Mouse (Mus musculus): Measurements from ENCODE around the gene Plcb1.
A peak's percentile ranks its signal among the peaks of the same experiment; 100 is the strongest.
"Not testable (repeated sequence)": the region's sequence is repeated elsewhere in the genome, so short reads cannot be mapped to it uniquely, and the experiment has no call there.

Gene Plcb1

GRCm38 (mm10) chr2:134977641-134978040 is 191.8 kb downstream of the Plcb1 start:
- DNase-seq = no peak

DNA sequence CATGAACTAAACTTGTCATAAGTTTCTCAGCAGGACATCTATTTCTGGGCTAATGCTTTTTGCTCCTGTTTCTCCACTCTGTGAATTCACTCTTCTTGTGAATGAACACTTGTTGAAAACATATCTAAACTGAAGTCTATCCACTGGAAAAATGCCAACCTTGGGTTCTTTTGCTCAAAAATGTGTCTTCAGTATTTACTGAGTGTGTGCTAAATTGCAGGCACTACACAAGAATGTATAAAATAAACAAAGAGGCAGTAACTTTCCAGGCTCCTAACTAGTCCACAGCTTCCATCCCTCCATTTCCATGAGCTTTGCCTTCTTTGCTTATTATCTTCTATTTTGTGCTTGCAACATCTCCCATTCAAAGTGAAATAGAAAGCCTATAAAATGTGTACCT is 195.5 kb downstream of the Plcb1 start:
- no peak for DNase-seq

- no peak for DNase-seq
These were observed 199.0 kb downstream of the Plcb1 start for GRCm38 (mm10) chr2:134984884-134985283.

DNA sequence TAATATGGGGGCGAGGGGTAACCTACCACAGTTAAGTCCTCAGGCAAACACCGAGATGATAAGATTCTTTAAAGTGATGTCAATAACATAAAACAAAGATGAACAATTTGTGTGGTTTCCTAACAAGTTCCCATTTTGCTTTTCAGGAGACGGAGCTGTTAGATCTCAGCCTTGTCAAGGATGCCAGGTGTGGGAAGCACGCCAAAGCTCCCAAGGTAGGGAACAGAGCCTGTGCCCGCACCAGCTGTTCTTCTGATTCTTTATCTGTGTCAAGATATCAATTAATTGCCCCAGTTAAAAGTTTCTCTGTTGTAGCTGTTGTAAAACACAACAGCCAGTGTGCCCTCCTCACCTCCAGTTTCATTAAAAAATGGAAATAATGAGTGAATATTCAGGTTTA is 202.1 kb downstream of the Plcb1 start:
- peak; percentile 69 for DNase-seq

- DNase-seq = no peak
These were observed 203.9 kb downstream of the Plcb1 start for GRCm38 (mm10) chr2:134989650-134990292.

DNA sequence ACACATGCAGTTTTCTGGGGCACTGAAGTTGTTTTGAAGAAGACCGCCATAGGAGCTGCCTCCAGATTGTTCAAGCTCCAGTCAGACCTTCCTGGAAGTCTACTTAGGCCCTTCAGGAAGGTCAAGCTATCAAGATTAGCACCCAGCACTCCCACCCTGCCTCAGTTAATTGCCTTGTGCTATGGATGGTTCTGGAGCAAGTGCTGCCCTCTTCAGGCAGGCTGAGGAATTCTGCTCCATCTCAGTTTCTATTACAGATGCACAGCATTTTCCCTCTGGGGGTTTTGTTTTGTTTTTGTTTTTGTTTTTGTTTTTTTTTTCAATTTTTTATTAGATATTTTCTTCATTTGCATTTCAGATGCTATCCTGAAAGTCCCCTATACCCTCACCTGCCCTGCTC is 221.3 kb downstream of the Plcb1 start:
- no peak for DNase-seq

GRCm38 (mm10) chr2:135007885-135008284 is 222.0 kb downstream of the Plcb1 start:
- not testable (repeated sequence) for DNase-seq

DNA sequence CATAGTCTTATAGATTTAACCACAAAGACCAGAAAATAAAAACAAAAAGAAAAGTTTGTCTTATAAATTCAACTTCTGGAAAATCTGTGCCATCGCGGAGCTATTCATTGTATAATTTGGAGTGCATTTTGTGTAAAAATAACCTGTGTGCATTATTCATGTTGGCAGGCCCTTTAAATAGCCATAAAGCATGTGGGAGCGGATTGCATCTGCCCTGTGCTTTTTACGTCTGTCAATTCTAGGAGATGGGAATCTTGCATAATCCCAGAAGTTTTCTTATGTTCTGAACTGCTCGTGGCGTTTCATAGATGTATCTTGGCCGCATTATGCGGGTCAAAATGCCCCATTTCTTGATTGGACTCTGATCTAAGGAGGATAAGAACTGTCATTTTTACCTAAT is 224.5 kb downstream of the Plcb1 start:
- no peak for DNase-seq

GRCm38 (mm10) chr2:135015501-135015900 is 229.6 kb downstream of the Plcb1 start:
- DNase-seq = no peak

DNA sequence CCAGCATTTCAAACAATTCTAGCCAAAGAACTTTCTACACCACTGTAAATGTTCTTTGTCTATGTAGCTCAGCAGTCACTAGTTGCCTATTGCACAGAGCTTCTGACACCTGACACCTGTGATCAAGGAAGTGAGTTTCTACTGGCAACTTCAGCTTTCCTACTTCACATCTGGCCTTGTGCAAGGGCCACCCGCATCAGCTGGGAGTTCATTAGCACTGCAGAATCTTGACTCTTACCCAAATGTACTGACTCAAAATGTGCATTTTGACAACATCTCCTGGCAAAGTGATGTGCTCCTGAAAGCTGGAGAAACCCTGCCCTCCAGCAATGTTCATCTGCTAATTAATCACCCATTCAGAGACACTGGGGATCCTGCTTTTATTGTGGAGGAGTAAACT is 232.4 kb downstream of the Plcb1 start:
- no peak for DNase-seq

DNA sequence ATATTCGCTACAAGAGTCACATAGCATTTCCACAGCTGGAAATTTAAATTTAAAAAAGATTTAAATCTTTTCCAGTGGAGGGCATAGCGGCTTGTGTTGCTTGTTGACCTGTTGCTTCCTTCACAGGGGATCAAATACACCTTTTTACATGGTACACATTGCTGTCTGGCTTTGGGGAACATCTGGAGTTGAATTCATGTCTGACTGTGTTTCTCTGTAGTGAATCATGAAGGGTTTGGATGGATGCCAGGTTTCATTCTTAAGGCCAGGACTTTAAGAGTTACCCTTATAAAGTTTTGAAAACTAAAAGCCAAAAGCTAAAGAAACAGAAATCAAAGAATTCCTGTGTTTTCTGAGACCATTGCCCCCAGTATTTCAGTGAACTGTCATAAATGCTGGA is 232.8 kb downstream of the Plcb1 start:
- DNase-seq = no peak

- no peak for DNase-seq
These were observed 233.7 kb downstream of the Plcb1 start for GRCm38 (mm10) chr2:135019588-135019987.

DNA sequence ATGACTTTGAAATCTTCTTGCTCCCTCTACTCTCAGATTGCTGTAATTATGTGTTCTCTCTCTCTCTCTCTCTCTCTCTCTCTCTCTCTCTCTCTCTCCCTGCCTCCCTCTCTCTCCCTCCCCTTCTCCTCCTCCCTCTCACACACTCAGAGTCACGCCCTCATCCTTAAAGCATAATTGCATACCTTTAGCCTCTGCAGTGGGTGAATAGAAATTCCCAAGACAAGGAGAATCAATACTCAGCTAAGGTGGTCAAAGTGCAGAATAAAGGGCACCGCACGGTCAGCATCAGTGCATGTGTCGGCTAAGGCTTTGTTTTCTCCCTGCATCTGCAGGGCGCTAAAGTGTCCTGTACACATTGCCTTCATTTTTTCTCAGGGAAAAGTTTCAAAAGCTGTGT is 243.4 kb downstream of the Plcb1 start:
- no peak for DNase-seq

DNA sequence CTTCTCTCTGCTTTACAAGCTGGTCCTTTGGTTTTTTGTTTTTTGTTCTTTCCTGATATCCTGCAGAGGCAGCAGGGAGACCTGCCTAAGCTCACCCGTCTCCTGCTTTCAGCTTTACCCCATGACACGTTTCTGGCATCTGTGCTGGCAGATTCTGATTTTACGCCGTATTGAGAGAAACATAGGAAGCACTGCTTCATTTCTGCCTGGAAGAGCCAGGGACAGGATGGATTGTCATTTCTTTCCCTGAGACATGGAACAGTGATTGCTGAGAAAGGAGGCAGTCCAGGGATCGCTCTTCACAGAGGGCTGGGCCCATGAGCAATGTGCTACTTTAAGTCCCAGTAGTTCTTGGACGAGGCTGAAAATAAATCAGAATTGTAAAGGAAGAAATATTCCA is 243.8 kb downstream of the Plcb1 start:
- no peak for DNase-seq

DNA sequence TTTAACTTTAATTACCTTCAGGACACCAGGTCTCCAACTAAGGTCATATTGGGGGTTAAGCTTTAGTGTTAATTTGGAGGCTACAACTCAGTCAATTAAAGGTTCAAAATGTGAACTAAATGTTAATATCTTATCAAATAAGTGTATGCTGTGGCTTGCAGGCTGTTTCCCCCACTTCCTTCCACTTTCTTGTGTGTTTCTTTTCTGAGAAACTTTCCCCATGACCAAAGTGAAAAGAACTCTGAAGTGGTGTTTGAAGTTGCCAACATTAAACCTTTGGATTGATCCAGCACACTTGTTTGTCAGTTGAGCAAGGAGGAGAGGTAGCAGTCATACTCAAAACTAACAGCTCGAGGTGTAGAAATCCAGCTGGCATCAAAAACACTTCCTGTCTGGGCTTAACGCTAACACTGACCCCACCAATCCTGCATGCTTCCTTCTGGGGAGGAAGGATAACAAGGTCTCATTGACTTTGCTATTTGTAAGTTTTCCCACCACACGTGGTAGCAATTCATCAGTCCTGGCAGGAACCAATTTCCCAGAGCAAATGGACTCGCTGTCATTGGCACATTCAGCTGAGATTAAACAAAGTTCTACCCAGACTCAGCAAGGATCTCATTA is 249.9 kb downstream of the Plcb1 start:
- no peak for DNase-seq

- no peak for DNase-seq
These were observed 262.9 kb downstream of the Plcb1 start for GRCm38 (mm10) chr2:135048791-135049190.

- DNase-seq = no peak
These were observed 263.4 kb downstream of the Plcb1 start for GRCm38 (mm10) chr2:135049283-135049682.

GRCm38 (mm10) chr2:135051540-135052288 is 265.8 kb downstream of the Plcb1 start:
- no peak for DNase-seq

- DNase-seq = no peak
These were observed 267.5 kb downstream of the Plcb1 start for GRCm38 (mm10) chr2:135053391-135053790.

GRCm38 (mm10) chr2:135067419-135067818 is 281.6 kb downstream of the Plcb1 start:
- DNase-seq = no peak

DNA sequence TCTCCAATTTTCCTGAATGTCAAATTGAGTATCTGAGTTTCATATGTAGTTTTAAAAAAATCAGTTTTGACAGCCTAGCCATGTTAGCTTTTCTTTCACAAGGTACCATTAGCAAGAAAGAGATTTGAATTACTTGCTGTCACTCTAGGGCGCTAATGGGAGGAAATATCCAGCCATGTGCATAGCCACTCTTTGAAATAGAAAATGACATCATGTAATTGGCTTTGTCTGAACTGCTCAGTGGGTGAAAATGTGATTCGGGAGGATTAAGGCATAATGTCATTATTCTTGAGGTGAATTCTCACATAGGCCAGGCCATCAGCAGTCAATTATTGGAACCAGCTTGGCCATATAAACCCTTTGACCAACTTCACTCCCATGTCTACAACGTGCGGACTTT is 285.5 kb downstream of the Plcb1 start:
- no peak for DNase-seq

- no peak for DNase-seq
These were observed 286.6 kb downstream of the Plcb1 start for GRCm38 (mm10) chr2:135072503-135072902.

- DNase-seq = no peak
These were observed 287.1 kb downstream of the Plcb1 start for GRCm38 (mm10) chr2:135073014-135073413.

DNA sequence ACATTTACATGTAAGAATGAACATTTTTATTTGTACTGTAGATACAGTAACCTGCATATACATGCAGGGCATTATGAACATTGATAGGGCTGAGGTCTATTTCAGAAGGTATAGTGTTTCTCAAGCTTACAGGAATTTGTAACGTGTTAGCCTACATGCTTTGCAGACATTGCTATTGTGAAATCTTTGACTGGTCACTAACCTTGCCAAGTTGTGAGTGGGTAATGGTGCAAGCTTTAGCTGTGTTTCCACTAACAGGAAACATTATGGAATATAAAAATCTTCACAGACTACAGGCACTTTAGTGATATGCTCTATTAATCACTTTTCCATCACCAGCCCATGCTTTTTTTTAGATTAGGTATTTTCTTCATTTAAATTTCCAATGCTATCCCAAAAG is 289.5 kb downstream of the Plcb1 start:
- no peak for DNase-seq

Data from cerebellum, adult 9-11 months (tissue).